Mouse (Mus musculus): ENCODE data around the gene Trhr2.

Gene Trhr2

DNA sequence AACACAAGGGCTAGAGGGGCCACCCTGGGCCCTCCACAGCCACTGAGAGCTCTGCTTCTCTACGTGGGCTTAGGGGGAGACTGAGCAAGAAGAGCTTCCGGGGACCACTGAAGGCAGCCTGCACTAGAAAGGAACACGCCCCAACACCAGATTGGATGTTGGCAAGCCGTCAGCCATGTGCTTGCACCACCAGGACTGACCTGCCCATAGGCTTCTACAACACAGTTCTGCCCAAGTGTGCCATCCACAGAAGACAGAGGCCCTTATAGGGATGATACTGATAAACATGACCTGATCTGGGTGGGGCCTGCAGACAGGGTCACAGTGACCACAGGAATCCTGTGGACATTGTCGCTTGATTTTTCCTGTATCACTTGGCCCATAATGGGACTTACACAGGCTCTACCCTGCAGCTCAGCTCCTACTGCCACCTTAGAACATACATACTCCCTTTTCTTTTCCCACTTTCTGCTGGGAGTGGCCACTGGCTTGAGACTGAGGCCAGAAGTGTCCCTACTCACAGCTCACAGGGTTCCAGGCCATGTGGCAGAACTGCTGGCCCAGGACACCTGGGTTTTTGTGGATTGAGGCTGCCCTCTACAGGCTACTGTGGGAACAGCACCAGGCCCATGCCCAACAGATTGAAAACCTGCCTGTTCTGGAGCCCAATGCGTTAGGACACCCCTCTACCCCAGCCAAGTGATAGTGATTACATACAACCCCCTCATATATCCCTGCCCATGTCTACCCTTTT is 27.6 kb downstream of the Trhr2 start:
- in situ Hi-C loops (cut with MboI, MseI): loop anchor here (5.0 kb wide), 1 partner anchor 61 kb away; no protein-coding TSS in a partner anchor

- in situ Hi-C loops (cut with MboI, MseI): loop anchor here (5.0 kb wide), 1 partner anchor 59 kb away; no protein-coding TSS in a partner anchor
Measured at GRCm38 (mm10) chr8:122331134-122331523, 29.4 kb downstream of the Trhr2 start.

GRCm38 (mm10) chr8:122330446-122331133 is 30.0 kb downstream of the Trhr2 start:
- in situ Hi-C loops (cut with MboI, MseI): loop anchor here (5.0 kb wide), 1 partner anchor 58 kb away; no protein-coding TSS in a partner anchor

GRCm38 (mm10) chr8:122329553-122330239 is 30.9 kb downstream of the Trhr2 start:
- in situ Hi-C loops (cut with MboI, MseI): loop anchor here (5.0 to 10.0 kb wide), 2 partner anchors 57 to 485 kb away; no protein-coding TSS in a partner anchor

DNA sequence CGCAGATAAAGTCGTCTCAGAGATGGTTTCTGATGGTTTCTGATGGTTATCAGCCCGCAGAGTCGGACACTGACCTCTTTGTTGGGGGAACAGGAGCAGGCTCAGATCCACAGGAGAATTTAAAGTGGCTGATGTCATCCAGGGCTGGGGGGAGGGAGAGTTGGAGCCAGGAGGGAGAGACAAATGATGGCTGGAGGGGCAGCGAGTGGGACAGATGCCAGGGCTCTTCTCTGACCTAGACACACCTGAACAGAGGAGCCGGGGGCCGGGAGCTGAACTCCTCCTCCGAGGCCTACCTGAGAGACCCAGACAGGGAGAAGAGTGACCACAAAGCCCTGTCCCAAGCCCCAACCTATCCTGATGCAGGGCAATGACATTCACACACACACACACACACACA is 31.5 kb downstream of the Trhr2 start:
- in situ Hi-C loops (cut with MboI, MseI): loop anchor here (10.0 kb wide), 1 partner anchor 486 kb away; no protein-coding TSS in a partner anchor

- in situ Hi-C loops (cut with MboI, MseI): loop anchor here (10.0 kb wide), 1 partner anchor 489 kb away; no protein-coding TSS in a partner anchor
Measured at GRCm38 (mm10) chr8:122326114-122326542, 34.4 kb downstream of the Trhr2 start.

- in situ Hi-C loops (cut with MboI, MseI): loop anchor here (10.0 kb wide), 1 partner anchor 490 kb away; no protein-coding TSS in a partner anchor
Measured at GRCm38 (mm10) chr8:122325196-122325595, 35.4 kb downstream of the Trhr2 start.

- in situ Hi-C loops (cut with MboI, MseI): loop anchor here (10.0 kb wide), 1 partner anchor 491 kb away; no protein-coding TSS in a partner anchor
Measured at GRCm38 (mm10) chr8:122323951-122324402, 36.6 kb downstream of the Trhr2 start.

DNA sequence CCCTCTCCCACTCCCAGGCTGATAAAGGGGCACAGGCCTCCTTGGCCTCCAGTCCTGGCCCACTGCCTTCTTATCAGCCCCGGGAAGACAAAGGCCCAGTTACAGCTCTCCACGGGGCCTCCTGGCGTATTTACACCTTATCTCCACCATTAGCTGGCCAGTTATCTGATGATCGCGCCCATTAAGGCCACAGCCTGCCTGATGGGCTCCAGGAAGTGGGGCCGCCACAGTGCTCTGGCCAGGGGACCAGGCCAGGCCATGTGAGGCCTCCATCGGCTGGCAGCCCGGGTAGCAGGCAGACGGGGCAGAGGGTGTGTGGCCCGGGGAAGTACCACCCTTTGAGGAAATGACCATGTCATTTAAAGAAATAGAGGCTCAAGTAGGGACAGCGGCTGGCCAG is 37.8 kb downstream of the Trhr2 start:
- in situ Hi-C loops (cut with MboI, MseI): loop anchor here (10.0 kb wide), 1 partner anchor 492 kb away; no protein-coding TSS in a partner anchor

GRCm38 (mm10) chr8:122322126-122322525 is 38.4 kb downstream of the Trhr2 start:
- in situ Hi-C loops (cut with MboI, MseI): loop anchor here (10.0 kb wide), 1 partner anchor 493 kb away; no protein-coding TSS in a partner anchor

DNA sequence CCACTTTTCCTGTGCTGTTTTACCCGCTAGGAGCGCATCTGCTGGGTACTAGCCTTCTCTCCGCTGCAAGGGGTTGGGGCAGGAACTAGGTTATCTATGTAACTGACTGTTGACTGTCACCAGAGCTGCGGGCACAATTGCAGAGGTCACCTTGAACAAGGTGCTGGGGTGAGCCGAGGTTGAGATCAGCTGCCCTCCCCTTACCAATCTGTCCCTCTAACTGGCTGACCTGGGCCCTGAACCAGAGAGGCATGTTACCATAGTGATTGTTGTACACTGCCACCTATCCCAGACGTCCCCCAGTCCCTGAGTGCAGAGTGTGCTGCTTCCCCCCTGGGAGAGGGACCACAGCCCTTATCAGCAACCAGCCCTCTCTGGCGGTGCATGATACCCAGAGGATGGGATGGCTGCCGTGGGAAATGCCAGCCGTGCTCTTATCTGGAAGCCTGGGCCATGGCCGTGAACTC is 39.1 kb downstream of the Trhr2 start:
- in situ Hi-C loops (cut with MboI, MseI): loop anchor here (10.0 kb wide), 1 partner anchor 493 kb away; no protein-coding TSS in a partner anchor

DNA sequence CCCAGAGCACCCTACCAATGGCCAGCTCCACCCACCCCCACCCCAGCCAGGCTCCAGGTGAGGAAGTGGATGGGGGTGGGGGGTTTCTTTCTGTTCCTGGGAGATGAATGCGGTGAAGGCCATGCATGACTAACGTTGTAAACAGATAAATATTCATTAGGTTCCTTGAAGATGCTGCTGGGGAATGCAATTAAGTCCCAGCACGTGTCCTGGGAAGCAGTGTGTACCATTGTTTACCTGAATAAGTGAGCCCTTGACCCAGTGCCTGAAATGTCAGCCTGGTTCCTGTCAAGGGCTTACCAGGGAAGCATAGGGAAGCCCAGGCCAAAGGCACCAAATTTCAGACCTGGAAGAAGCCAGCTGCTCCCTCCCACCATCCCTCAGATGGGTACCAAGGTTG is 40.0 kb downstream of the Trhr2 start:
- in situ Hi-C loops (cut with MboI, MseI): loop anchor here (10.0 kb wide), 1 partner anchor 494 kb away; no protein-coding TSS in a partner anchor

- in situ Hi-C loops (cut with MboI, MseI): loop anchor here (5.0 to 10.0 kb wide), 2 partner anchors 495 to 1112 kb away; no protein-coding TSS in a partner anchor
Measured at GRCm38 (mm10) chr8:122319708-122320075, 40.9 kb downstream of the Trhr2 start.

GRCm38 (mm10) chr8:122319045-122319707 is 41.4 kb downstream of the Trhr2 start:
- in situ Hi-C loops (cut with MboI, MseI): loop anchor here (5.0 kb wide), 1 partner anchor 1112 kb away; no protein-coding TSS in a partner anchor

- in situ Hi-C loops (cut with MboI, MseI): loop anchor here (5.0 kb wide), 1 partner anchor 1111 kb away; no protein-coding TSS in a partner anchor
Measured at GRCm38 (mm10) chr8:122317918-122318475, 42.5 kb downstream of the Trhr2 start.

- in situ Hi-C loops (cut with MboI, MseI): loop anchor here (5.0 kb wide), 1 partner anchor 1109 kb away; no protein-coding TSS in a partner anchor
Measured at GRCm38 (mm10) chr8:122316402-122316801, 44.1 kb downstream of the Trhr2 start.

- in situ Hi-C loops (cut with MboI, MseI): loop anchor here (5.0 kb wide), 1 partner anchor 1108 kb away; no protein-coding TSS in a partner anchor
Measured at GRCm38 (mm10) chr8:122314899-122315496, 45.5 kb downstream of the Trhr2 start.

DNA sequence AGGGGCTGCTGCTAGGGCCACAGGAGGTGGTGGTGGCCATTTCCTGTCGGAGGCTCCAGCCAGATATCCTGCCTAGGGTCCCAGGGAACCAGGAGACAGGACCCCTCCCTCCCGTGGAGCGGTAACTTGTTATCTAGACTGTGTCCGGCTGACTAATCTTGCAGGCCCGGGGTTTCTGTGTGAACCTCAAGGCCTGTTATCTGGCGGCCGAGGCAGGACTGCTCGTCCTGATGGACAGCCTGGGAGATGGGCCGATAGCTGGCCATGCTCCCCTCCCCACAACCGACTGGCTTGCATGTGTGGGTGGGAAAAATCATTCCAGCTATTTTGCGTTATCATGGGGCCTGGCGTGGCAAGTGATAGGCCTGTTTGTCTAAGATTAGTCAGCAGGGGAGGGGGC is 47.2 kb downstream of the Trhr2 start:
- in situ Hi-C loops (cut with MboI, MseI): no loop called here

- in situ Hi-C loops (cut with MboI, MseI): no loop called here
Measured at GRCm38 (mm10) chr8:122312553-122312952, 48.0 kb downstream of the Trhr2 start.

DNA sequence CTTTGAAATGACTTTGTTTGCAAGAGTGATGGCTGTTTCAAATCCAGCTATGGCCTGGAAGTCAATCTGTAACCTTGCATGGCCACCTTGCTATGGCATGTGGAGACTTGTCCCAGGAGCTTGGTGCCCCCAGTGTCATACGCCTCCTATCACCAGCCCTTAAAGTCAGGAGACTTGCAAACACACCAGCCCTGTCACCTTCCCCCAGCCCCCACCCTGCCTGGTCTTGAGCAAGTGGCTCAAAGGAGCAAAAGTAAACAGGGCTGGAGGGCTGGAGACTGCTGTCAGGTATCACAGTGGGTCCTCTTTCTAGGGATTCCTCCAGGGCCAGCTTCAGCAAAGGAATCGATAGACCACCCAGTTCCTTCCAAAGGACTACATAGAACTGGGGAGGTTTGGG is 49.4 kb downstream of the Trhr2 start:
- in situ Hi-C loops (cut with MboI, MseI): no loop called here
